Mouse (Mus musculus) thymus, postnatal 4 days (tissue): Measurements from ENCODE around the gene Zfp85.
A peak's percentile ranks its signal among the peaks of the same experiment; 100 is the strongest.
"Not testable (repeated sequence)": the region's sequence is repeated elsewhere in the genome, so short reads cannot be mapped to it uniquely, and the experiment has no call there.

ENCODE experiments used
- DNase-seq: peaks from one replicate; pipeline ENCODE4 v3.0.0; 2021

Zfp85 gene

DNA sequence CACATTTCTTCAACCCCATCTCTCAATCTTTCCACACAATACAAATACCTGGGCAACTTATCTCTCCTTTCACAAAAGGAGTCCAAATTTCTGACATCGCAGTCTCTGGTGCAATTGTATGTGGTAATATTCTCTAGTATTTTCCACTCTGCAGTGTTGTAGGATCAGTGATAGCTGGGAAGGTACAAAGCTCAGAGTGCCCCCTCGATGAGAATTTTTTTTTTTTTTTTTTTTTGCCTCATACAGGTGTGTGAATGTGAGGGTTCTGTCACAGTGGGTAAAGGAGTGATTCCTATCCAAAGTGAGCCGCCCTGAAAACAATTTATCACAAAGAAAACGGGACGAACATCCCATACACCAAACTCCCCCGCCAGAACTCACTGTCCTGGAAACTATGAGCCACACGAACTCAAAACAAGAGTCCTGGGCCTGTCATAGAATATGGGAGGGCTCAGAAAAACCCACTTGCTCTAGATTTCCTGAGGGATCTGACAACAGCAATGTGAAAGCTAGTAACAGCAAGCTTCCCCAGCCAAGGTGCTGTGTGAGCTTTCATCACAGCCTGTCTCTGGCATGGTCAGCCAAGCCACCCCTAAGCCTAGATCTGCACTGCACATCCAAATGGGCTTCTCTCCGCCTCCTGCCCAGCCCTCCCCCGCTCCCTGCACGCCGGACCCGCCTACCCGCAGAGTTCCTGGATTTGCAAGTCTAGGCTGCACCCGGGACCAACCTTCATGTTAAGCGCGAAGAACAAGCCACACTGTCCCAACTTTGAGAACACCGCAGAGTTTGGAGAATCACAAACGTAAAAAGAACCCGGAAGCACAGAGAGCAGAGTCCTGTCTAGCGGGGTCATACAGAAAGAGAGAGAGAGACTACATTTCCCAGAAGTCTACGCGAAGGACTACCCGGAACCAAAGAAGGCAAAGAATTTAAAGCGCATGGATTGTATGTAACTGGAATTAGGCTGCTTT lies at the start of gene Zfp85:
Gene Zfp85, minus strand, starts transcription at position 896 of the 974 bp plus-strand sequence.
- DNase-seq: peak; percentile 68

DNA sequence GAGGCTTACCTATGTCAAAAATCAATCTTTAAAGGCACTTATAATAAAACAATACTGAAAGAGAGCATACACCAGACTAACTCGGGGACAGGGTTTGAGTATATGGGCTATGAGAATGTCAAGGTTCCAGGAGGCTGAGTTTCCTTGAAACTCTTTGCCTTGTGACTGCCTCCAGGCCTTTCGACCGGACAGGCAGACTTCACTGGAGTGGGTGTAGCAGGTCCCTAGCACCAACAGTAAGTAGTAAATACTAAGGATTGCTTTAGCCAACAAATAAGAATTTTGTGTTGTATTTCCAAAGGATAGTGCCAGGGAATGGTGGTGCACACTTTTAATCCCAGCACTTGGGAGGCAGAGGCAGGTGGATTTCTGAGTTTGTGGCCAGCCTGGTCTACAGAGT lies 44.1 kb upstream of the Zfp85 start:
- DNase-seq: not testable (repeated sequence)

DNA sequence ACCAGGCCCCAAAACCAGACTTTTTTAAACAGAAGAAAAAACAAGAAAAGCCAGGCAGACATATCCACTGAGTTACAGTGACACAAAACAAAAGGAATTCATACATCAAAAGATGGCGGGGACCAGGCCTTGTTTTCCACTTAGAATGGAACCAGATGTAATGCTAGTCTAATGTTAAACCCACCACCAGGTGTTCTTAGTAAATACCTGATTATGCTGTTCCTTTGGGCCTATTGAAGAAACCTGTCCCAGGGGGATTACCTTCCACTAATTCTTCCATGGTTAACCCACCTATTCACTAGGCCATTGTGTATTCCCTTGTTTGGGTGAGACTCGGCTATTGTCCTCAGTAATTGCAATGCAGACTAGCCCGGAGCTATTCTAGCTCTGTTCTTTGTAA lies 43.6 kb upstream of the Zfp85 start:
- DNase-seq: no peak

DNA sequence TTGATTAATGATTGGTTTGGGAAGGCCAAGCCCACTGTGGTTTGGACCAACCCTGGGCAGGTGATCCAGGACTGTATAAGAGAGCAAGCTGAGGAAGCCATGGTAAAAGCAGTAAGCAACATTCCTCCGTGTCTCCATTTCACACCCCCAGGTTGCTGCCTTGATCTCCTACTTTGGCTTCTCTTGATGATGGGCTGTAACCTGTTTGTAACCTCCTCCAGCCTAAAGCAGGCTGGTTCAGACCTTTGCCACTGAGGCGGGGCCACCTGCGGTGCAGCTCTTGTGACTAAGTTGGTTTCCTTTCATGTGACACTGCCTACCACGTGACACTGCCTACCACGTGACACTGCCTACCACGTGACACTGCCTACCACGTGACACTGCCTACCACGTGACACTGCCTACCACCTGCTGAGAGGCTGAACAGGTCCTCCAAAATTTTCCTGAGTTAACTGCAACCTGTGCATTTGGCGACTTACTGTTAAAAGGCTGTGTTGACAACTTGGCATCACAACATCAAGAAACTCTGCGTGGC lies 37.0 kb upstream of the Zfp85 start:
- DNase-seq: no peak

DNA sequence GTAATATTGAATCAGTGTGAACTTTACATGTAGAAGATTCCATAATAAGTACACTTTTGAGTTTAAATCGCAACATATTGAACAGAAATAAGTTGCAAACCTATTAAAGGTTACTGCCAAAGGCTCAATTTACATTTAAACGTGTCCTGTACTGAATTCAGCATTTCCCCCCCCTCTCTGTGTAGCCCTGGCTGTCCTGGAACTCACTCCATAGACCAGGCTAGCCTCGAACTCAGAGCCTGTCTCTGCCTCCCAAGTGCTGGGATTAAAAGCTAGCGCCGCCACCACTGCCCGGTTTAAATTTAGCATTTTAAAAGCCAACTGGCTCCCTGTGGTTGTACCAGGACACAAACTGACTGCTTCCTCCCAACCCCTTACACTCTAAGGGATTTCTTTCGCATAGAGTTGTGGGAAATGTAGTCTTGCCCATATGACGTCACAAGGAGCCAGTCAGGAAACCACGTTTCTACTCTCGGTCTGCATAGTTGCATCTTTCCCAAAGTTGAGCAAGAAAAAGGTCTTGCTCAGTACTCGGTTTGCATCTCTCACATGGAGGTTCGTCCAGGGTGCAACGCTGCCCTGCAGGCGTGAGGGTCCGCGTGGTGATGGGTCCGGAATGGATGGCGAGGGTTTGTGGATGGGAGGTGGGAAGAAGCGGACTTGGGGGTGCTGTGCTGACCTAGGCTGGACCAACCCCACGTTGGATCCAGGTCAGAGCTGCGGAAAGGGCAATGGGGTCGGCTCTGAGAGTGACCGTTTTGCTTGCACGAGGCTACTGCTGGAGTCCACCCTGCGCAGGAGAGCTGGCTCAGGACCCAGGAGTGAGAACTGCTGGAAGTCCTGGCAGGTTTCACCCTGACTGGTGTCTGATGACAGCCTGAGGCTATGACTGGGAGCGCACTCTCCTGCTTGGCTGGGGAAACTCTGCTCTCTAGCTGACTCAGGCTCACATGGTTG lies 24.5 kb upstream of the Zfp85 start, which contains the start of gene Zfp493:
Gene Zfp493, plus strand, starts transcription at position 429 of the 957 bp plus-strand sequence.
- DNase-seq: peak; percentile 55

DNA sequence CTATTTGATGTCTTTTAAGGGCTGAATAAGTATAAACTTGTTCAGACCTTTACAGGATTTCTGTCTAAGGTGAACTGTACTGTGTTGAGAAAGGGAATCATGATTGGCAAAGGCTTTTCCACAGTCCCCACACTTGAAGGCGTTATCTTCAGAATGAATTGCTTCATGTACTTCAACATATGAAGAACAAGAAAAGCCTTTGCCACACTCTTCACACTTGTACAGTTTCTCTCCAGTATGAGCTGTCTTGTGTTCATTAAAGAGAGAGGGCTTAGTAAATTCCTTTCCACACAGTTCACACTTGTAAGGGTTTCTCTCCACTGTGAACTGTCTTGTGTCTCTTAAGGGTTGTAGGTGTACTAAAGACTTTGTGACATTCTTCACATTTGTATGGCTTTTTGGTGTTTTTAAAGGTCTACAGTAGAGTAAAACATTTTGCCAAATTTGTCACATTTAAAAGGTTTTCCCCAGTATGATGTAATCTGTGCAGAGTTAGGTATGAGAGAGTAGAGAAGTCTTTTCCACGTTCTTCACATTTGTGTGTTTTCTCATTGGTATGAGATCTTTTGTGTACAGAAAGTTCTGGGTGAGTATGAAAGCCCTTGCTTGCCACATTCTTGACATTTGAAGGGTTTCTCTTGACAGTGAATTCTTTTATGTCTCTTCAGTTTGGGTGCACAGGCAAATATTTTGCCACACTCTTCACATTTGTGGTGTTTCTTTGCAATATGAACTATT lies 8.2 kb upstream of the Zfp85 start:
- DNase-seq: no peak

DNA sequence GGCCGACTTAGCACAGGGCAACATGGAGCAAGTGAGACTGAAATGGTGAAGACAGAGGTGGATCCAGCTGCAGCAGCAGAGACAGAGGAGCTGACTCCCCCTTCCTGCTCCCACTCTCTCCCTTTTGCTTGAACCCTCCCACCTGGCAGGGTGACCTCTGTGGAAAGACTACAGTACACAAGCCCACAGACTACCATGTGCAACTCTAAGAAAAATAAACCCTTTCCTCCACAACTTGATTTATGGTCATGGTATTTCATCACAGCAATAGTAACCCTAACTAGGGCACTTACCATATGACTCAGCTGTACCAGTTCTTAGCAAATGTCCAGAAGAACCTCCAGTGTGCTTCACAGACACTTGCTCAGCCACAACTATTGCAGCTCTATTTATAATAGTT lies 4.9 kb upstream of the Zfp85 start:
- no peak for DNase-seq

DNA sequence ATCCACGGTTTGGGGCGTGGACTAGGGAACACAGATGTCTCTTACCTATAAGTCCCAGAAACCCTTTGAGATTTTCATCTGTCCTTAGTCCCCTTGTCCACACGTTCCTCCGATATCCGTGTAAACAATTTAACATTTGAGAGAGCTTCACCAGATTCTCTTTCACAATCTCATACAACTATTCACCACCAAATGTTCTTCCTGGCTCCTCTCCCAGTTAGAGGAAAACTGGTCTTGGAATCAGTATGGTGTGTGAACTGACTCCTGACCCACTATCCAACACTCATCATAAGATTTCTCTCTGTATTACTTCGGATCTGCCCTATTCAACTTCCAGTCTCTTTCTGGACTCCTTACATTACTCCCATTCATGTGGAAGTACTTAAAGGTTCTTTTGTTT lies 733 bp upstream of the Zfp85 start:
- no peak for DNase-seq

DNA sequence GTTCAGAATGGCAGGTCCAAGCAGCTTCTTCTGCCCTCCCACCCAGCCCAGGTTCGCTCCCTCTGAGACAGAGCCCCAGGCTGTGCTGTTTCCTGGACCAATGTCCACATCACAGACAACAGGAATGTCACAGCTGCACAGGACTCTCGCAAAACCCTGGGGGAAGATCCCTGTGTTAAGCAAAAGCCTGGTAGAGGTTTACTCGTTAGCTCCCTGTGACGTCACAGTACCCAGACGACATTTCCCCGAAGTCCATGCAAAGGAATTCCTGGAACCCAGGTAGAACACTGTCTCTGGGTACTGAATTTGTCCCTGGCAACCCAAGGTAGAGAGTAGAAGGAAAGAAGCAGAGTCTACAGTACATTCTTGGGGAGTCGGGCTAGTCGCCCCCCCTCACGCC lies 11.1 kb downstream of the Zfp85 start:
- DNase-seq: no peak

DNA sequence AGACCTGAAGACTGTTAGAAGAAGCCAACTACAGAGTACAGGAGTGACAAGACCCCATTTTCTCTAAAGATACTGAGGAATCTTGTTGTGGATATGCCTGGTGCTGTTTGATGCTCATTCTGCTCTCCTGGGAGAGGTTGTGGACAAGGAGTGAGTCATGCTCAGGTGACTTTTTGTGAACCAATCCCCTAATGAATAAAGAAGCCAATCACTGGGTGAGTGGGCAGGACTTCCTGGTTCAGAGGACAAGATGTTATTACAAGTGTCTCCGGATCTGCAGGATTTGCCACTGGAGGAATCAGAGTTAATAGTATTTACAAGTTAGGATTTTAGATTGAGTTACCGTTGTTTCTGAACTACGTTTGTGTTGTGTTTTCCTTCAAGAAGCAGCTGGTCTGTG lies 12.1 kb downstream of the Zfp85 start:
- no peak for DNase-seq

DNA sequence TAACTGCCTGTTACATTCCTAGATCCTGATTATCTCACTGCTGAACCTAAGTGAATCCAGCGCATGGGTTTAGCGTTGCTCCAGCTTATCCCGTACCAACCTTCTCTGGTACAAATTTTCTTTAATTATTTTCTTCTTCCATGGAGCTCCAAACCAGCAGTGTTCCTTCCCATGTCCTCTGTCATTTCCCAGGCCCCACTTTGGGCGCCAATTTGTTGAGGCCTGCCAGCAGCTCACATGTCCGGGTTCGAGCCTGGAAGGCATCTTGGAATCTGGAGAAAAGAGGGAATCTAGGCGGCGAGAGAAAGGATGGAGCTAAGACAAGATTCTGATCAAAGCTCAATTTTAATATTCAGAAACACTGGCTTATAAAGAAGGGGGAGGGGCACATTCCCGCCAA lies 20.6 kb downstream of the Zfp85 start:
- not testable (repeated sequence) for DNase-seq

DNA sequence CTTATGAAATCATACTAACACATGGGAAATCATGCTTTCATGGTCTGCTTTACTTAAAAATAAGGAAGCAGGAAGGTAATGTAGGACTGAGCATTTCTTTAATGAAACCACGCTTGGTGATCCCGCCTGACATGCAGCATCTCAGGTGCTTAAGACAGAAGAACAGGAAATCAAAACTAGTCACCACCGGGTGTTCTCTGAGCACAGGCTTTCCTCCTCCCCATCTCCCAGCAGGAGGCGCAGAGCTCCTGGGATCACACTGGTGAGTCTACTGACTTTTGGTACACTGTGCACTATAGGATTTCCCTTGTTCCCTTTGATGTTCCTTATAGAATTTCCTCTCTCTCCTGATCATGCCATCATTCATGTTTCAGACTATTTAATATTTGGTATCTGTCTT lies 25.6 kb downstream of the Zfp85 start:
- DNase-seq: peak; percentile 43

DNA sequence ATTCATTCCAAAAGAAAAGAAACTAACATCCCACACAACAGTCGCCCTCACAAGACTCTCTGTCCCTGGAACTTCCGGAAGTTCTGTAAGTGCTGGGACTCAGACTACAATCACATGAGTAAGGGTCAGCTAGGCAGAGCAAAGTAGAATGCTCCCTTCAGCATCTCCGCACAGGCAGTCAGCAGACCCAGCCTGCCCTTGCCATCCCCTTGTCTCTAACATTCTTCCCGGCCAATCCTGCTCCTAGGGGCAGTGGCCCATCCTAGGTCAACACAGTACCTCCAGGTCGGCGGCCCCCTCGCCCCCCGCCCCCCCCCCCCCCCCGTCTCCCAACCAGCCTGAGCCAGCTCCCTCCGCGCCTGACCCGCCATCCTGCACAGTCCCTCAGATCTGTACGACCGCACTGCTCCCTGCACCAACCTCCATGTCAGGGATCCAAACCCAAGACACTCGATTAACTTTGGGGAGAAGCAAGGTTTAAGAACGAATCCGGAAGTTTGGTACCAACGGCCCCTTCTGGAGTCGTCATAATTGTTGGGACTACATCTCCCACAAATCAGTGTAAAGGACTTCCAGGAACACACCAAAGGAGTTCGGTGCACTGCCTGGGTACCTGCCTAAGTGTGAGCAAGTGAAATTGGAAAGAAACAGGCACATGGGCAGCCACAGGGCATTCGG lies 26.2 kb downstream of the Zfp85 start, which contains the start of gene Zfp65:
Gene Zfp65, minus strand, starts transcription at position 533 of the 678 bp plus-strand sequence.
- peak; percentile 41 for DNase-seq

DNA sequence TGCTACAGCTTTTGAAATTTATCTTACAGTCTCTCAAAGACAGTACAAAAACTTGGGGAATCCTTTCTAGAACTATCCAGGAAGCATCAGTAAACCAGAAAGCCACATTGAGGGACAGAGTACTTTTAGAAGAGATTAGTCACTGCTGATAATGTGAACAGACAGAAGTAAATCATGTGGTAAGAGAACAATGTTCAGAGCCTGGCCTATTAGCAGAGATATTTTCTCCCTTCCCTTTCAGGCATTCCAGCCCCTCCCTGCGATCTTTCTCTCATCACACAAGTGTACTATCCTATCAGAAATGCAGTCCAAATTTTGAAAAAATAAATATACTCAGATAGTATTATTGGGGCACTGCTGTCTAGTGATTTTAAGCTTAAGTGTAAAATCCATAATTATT lies 26.9 kb downstream of the Zfp85 start:
- DNase-seq: no peak

DNA sequence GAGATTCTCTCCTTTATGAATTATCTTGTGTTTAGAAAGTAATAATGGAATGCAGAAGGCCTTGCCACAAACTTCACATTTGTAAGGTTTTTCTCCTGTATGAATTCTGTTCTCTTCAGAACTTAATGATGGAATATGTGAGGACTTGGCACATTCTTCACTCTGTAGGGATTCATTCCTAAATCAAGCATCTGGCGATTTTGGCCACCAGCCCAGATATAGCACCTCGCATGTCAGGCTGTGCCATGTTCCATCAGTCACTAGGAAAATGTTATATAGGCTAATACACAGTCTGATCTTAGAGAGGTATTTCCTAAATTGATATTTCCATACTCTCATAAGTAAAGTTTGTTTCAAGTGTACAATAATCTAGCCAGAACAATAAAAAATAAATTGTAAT lies 29.7 kb downstream of the Zfp85 start:
- DNase-seq: not testable (repeated sequence)

DNA sequence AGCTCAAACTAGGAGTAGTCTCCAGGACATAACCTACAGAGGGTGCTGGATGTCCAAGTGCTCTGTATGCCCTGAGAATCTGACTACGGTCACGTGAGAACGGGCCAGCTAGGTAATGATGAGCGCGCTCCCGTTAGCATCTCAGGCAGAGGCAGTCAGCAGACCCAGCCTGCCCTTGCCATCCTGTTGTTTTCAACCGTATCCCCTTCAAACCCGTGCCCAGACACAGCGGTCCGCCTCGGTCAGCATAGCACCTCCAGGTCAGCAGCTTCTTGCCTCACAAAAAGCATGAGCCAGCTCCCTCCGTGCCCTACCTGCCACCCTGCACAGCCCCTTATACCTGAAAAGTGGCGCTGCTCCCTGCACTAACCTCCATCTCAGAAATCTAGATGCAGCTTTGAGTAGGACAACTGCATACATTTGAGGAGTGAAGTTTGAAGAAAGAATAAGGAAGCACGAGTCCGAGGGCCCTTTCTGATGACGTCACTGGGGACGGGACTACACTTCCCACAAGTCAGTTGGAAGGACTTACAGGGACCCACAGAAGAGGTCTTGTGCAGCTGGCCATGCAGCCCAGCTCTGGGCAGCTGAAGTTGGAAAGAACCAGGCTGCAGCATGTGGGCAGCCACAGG lies 31.1 kb downstream of the Zfp85 start:
- DNase-seq: peak; percentile 89
